Mouse (Mus musculus): Measurements from ENCODE around the gene Top1.
A peak's percentile ranks its signal among the peaks of the same experiment; 100 is the strongest.

DNA sequence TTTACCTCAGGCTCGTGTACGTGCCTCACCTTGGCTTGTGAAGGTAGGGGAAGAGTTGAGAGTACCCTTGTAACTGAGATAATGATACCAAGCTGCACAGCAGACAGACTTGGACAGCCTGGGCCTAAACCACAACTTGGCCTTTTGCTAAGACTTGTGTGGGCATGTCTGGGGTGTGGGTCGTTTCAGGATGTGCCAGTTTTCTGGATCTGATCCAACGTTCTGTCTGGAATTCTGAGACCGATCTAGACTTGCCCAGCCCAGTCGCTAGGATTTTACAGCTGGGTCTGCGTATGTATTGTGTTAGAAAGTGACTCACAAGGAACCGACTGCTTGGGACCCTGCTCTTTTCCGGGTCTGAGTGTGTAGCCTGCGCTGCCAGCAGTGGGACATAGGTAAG, 101.4 kb downstream of the Top1 start:
- no peak for TF ChIP-seq CTCF (IDR thresholded peaks at IDR 0.05; ENCODE audit: low read depth)
- TF ChIP-seq EP300 (optimal IDR thresholded peaks at IDR 0.05), result peak; percentile 61

All from stomach, postnatal 0 days (tissue).